Mouse (Mus musculus): Measurements from ENCODE around the gene Kcna2.

DNA sequence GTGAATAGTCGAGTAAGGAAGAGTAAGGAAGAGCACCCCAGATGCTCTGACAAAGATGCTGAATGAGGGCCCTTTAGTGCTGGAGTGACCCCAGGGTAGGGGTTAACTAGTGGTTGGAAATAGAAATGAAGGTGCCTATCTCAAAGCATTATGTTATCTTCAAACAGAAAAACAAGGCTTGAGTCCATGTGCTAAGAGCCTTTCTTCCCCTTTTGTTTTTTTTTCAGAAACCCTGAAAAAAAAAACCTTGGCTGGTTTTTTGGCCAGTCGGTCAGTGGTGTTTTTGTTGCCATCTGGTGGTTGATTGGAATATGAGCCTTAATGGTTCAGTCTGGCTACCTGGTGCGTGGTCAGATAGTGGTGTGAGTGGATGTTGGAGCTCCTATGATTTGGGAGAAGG is 19.7 kb upstream of the Kcna2 start:
- TF ChIP-seq CTCF (IDR thresholded peaks at IDR 0.05; ENCODE audit: borderline replicate concordance, extremely low read depth, insufficient read depth, insufficient read length) = peak; percentile 62; the same call in 1 of the 2 replicates
- TF ChIP-seq POLR2A (IDR thresholded peaks at IDR 0.05; ENCODE audit: borderline replicate concordance, extremely low read depth, insufficient read depth, insufficient read length, poor library complexity, severe bottlenecking) = no peak

Measured in brain, embryonic 14.5 days (tissue).